In the genomic region with DNA sequence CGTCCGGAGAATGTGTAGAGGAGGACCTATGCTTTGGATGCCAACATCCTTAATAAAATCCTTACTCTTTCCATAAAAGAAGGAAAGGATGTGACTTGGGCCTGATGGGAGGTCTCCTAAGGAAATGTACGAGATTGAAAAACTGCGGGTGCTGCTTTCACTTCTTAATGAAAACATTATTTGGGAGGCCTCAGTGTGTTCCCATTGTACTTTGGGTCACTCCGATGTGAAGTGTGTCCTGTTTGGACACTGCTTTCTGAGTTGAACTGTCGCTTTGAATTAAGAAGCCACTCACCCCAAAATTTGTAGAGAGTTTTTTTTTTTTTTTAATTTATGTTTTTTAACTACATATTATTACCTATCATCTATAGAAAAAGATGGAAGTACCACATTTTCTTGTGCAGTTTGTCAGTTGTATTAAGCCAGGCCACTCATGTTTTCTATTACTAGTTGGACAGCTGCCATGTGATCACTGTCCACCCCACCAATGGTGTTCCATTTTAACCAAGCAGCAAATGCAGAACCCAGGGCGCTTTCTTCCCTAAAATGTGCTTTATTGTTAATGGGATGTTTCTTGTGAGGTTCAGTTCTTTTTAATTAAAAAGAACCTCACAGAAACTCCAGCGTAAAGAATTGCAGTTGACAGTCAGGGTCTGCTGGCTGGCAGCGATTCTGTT, we compare ENCODE assay signal across 7 mouse cellular contexts. TPM values are rescaled to one million over a fixed set of nuclear protein-coding genes. Genes with fewer than 3 reads are reported as not detected.
DNase-seq lines count a peak whose midpoint lies in the region; ATAC-seq and TF ChIP-seq lines count a peak whose summit lies in the region.

No protein-coding gene starts in this region.

- H3K27me3 ChIP-seq in megakaryocyte, embryonic 14.5 days (replicated peaks), result peaks cover 3% of the 10 kb centered on the region
- H3K27me3 ChIP-seq in embryonic facial prominence, embryonic 15.5 days, result no peaks in the 10 kb centered on the region
- H3K27me3 ChIP-seq in intestine, embryonic 16.5 days (replicated peaks; ENCODE audit: control insufficient read depth, insufficient read depth, low read length), result no peaks in the 10 kb centered on the region
- H3K27me3 ChIP-seq in midbrain, postnatal 0 days (ENCODE audit: insufficient read depth, low read length), result no peaks in the 10 kb centered on the region

- H3K4me1 ChIP-seq in megakaryocyte, embryonic 14.5 days, result peaks cover 13% of the 10 kb centered on the region
- peaks cover 8% of the 10 kb centered on the region; the same call in 1 of the 2 replicates for H3K4me1 ChIP-seq in embryonic facial prominence, embryonic 15.5 days
- H3K4me1 ChIP-seq in intestine, embryonic 16.5 days (ENCODE audit: control insufficient read depth, insufficient read depth, low read length), result no peaks in the 10 kb centered on the region
- H3K4me1 ChIP-seq in midbrain, postnatal 0 days (ENCODE audit: insufficient read depth, low read length), result no peaks in the 10 kb centered on the region

- H3K27ac ChIP-seq in embryonic facial prominence, embryonic 15.5 days (replicated peaks), result peak overlapping the region; percentile 82
- H3K27ac ChIP-seq in intestine, embryonic 16.5 days (ENCODE audit: low read length), result no peak overlapping the region; the same call in 1 of the 2 replicates
- no peak overlapping the region; the same call in 1 of the 2 replicates for H3K27ac ChIP-seq in midbrain, postnatal 0 days (ENCODE audit: low read depth, low read length)

- WGBS in embryonic facial prominence, embryonic 15.5 days, result 10% methylated on average over 9 of the region's 9 CpGs
- WGBS in intestine, embryonic 16.5 days, result 28% methylated on average over 9 of the region's 9 CpGs
- 7% methylated on average over 9 of the region's 9 CpGs for WGBS in midbrain, postnatal 0 days

- peak overlapping the region; percentile 95 for H3K4me3 ChIP-seq in megakaryocyte, embryonic 14.5 days (replicated peaks)
- H3K4me3 ChIP-seq in embryonic facial prominence, embryonic 15.5 days (replicated peaks), result peak overlapping the region; percentile 60
- peak overlapping the region; percentile 64 for H3K4me3 ChIP-seq in intestine, embryonic 16.5 days (ENCODE audit: low read length)
- peak overlapping the region; percentile 54 for H3K4me3 ChIP-seq in midbrain, postnatal 0 days (ENCODE audit: low read depth, low read length)

- no peak for ATAC-seq in megakaryocyte, adult 5-6 weeks (ENCODE audit: poor library complexity, severe bottlenecking)
- ATAC-seq in embryonic facial prominence, embryonic 15.5 days (ENCODE audit: insufficient number of reproducible peaks, low FRiP score, low TSS enrichment, low read depth), result no peak
- ATAC-seq in intestine, embryonic 16.5 days, result no peak
- no peak for ATAC-seq in midbrain, postnatal 0 days (ENCODE audit: low FRiP score)

- no peak for TF ChIP-seq CTCF in midbrain, postnatal 0 days (IDR thresholded peaks at IDR 0.05)

- H3K4me2 ChIP-seq in embryonic facial prominence, embryonic 15.5 days (replicated peaks), result peak overlapping the region; percentile 45
- H3K4me2 ChIP-seq in intestine, embryonic 16.5 days (ENCODE audit: low read depth, low read length), result peak overlapping the region; percentile 39
- H3K4me2 ChIP-seq in midbrain, postnatal 0 days (ENCODE audit: low read depth, low read length, poor library complexity, severe bottlenecking), result peak overlapping the region; percentile 55

- peaks cover 7% of the 10 kb centered on the region for H3K9me3 ChIP-seq in megakaryocyte, embryonic 14.5 days
- H3K9me3 ChIP-seq in embryonic facial prominence, embryonic 15.5 days (replicated peaks), result no peaks in the 10 kb centered on the region
- no peaks in the 10 kb centered on the region for H3K9me3 ChIP-seq in intestine, embryonic 16.5 days (ENCODE audit: control insufficient read depth, low read length)
- H3K9me3 ChIP-seq in midbrain, postnatal 0 days (ENCODE audit: low read length), result no peaks in the 10 kb centered on the region

- H3K9ac ChIP-seq in embryonic facial prominence, embryonic 15.5 days, result peak overlapping the region; percentile 47
- peak overlapping the region; percentile 72 for H3K9ac ChIP-seq in intestine, embryonic 16.5 days (ENCODE audit: low read depth, low read length)
- peak overlapping the region; percentile 69 for H3K9ac ChIP-seq in midbrain, postnatal 0 days (replicated peaks; ENCODE audit: low read length, poor library complexity, severe bottlenecking)

- no peaks in the 10 kb centered on the region for H3K36me3 ChIP-seq in megakaryocyte, embryonic 14.5 days (replicated peaks; ENCODE audit: low read length)
- H3K36me3 ChIP-seq in embryonic facial prominence, embryonic 15.5 days, result no peaks in the 10 kb centered on the region; the same call in 1 of the 2 replicates
- H3K36me3 ChIP-seq in intestine, embryonic 16.5 days (ENCODE audit: control insufficient read depth, insufficient read depth, low read length), result no peaks in the 10 kb centered on the region
- no peaks in the 10 kb centered on the region for H3K36me3 ChIP-seq in midbrain, postnatal 0 days (ENCODE audit: insufficient read depth, low read length)

- DNase-seq in midbrain, postnatal 0 days (ENCODE audit: low spot score), result peak; percentile 13
- DNase-seq in right cerebral cortex, postnatal 25 days, result no peak
- no peak for DNase-seq in testis, postnatal 10 days (ENCODE audit: low spot score)

RNA-seq across cellular contexts. Expression of gene Brdt, which starts 29.2 kb away (rescaled TPM):
- polyA plus RNA-seq in megakaryocyte, embryonic 14.5 days (2012; ENCODE audit: insufficient read depth, low replicate concordance), result 0.35 TPM in 1 of 2 replicates, not detected in the other
- total RNA-seq in megakaryocyte, adult 5-6 weeks (2015), result 0.25 and 0.41 TPM in 2 replicates
- total RNA-seq in megakaryocyte, adult 5-6 weeks (2017), result not detected in 2 replicates
- polyA plus RNA-seq in embryonic facial prominence, embryonic 15.5 days (2015; fragmentation: Nextera tagmentation; extraction: Ambion mirVana), result 5.6 and 6.4 TPM in 2 replicates
- 0.98 and 1.0 TPM in 2 replicates for polyA plus RNA-seq in intestine, embryonic 16.5 days (2015; fragmentation: Nextera tagmentation; extraction: Ambion mirVana)
- total RNA-seq in midbrain, postnatal 0 days (2014; rRNA removed), result 3.4 and 3.9 TPM in 2 replicates
- 4.0 and 4.4 TPM in 2 replicates for polyA plus RNA-seq in midbrain, postnatal 0 days (2015; fragmentation: Nextera tagmentation; extraction: Ambion mirVana)

RNA-seq across cellular contexts. Expression of gene Ephx4, which starts 42.3 kb away (rescaled TPM):
- not detected in 2 replicates for polyA plus RNA-seq in megakaryocyte, embryonic 14.5 days (2012; ENCODE audit: insufficient read depth, low replicate concordance)
- not detected in 2 replicates for total RNA-seq in megakaryocyte, adult 5-6 weeks (2015)
- not detected in 2 replicates for total RNA-seq in megakaryocyte, adult 5-6 weeks (2017)
- polyA plus RNA-seq in embryonic facial prominence, embryonic 15.5 days (2015; fragmentation: Nextera tagmentation; extraction: Ambion mirVana), result 3.0 and 3.7 TPM in 2 replicates
- polyA plus RNA-seq in intestine, embryonic 16.5 days (2015; fragmentation: Nextera tagmentation; extraction: Ambion mirVana), result 0.21 and 0.50 TPM in 2 replicates
- 3.2 and 3.4 TPM in 2 replicates for total RNA-seq in midbrain, postnatal 0 days (2014; rRNA removed)
- polyA plus RNA-seq in midbrain, postnatal 0 days (2015; fragmentation: Nextera tagmentation; extraction: Ambion mirVana), result 3.6 and 3.8 TPM in 2 replicates
